Comparison of ENCODE assay signal across 7 mouse cellular contexts in the genomic region with DNA sequence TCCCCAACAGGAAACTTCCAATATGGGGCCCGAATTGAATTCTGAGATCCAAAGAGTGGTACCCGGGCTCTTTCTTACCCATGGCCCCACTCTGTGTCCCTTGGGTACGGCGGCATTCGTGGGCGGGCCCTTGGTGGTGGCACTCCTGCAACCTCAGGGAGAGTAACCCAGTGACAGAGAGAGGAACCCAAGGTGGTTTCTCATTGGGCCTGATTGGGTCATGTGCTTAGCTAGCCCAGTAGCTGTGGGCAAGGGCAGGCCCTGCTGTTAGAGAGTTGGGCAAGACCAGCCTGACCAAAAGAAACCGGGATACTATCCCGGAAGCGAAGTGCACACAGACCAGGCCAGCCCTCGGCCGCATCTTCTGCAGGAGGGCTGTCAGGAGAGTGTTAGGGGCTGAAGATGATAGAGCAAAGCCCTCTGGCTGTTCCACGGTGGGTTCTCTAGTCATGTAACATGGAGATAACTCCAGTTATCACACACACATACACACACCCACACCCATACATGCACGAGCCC. TPM values are rescaled to one million over a fixed set of nuclear protein-coding genes. Genes with fewer than 3 reads are reported as not detected.
A peak's percentile ranks its signal among the peaks of the same experiment; 100 is the strongest.
DNase-seq lines count a peak whose midpoint lies in the region; ATAC-seq and TF ChIP-seq lines count a peak whose summit lies in the region.

No protein-coding gene starts in this region.

- H3K79me2 ChIP-seq in liver, adult 2 months (ENCODE audit: control insufficient read depth, insufficient read depth, low read length) = no peaks in the 10 kb centered on the region

- ATAC-seq in hindbrain, embryonic 15.5 days (ENCODE audit: low FRiP score, low read depth) = no peak; the same call in 1 of the 2 replicates
- 0 out of 2 replicates have a peak, but pooled peaks have one; percentile 34 for ATAC-seq in midbrain, embryonic 16.5 days

- H3K9ac ChIP-seq in hindbrain, embryonic 15.5 days = no peak overlapping the region
- peak overlapping the region; percentile 48 for H3K9ac ChIP-seq in liver, adult 2 months (ENCODE audit: low read depth, low read length)
- H3K9ac ChIP-seq in midbrain, embryonic 16.5 days (ENCODE audit: low read depth, low read length) = no peak overlapping the region

- H3K4me3 ChIP-seq in bone marrow macrophage, adult 2 months (ENCODE audit: insufficient read depth, low read length) = peak overlapping the region; percentile 46
- peak overlapping the region; percentile 70 for H3K4me3 ChIP-seq in gastrocnemius, adult 2 months
- no peak overlapping the region for H3K4me3 ChIP-seq in hindbrain, embryonic 15.5 days
- peak overlapping the region; percentile 57 for H3K4me3 ChIP-seq in liver, adult 2 months (ENCODE audit: insufficient read depth, low read depth, low read length)
- H3K4me3 ChIP-seq in midbrain, embryonic 16.5 days (ENCODE audit: low read depth, low read length) = no peak overlapping the region

- peak overlapping the region; percentile 3; the same call in 1 of the 2 replicates for H3K4me2 ChIP-seq in hindbrain, embryonic 15.5 days
- no peak overlapping the region; the same call in 1 of the 2 replicates for H3K4me2 ChIP-seq in midbrain, embryonic 16.5 days (ENCODE audit: low read length)

- TF ChIP-seq CTCF in bone marrow macrophage, adult 2 months (IDR thresholded peaks at IDR 0.05; ENCODE audit: low read depth, low read length) = no peak
- no peak for TF ChIP-seq CTCF in gastrocnemius, adult 2 months (IDR thresholded peaks at IDR 0.05)
- no peak for TF ChIP-seq CTCF in liver, adult 2 months (IDR thresholded peaks at IDR 0.05; ENCODE audit: low read depth, low read length)

- peak; percentile 89 for DNase-seq in MN1 (ENCODE audit: low spot score)
- DNase-seq in gastrocnemius, adult 2 months = peak; percentile 80
- peak; percentile 96 for DNase-seq in liver, adult 2 months (ENCODE audit: extremely low read depth, low read depth, low spot score)
- DNase-seq in testis, postnatal 10 days (ENCODE audit: low spot score) = peak; percentile 62

- H3K9me3 ChIP-seq in hindbrain, embryonic 15.5 days = no peaks in the 10 kb centered on the region
- H3K9me3 ChIP-seq in midbrain, embryonic 16.5 days (replicated peaks; ENCODE audit: control insufficient read depth, low read length, poor library complexity, severe bottlenecking) = no peaks in the 10 kb centered on the region

- intact Hi-C loops in gastrocnemius, adult 2 months (cut with DNase I) = no loop called here

- WGBS in hindbrain, embryonic 15.5 days = 12% methylated on average over 13 of the region's 13 CpGs
- 5% methylated on average over 13 of the region's 13 CpGs for WGBS in liver, adult 2 months
- 14% methylated on average over 13 of the region's 13 CpGs for WGBS in midbrain, embryonic 16.5 days

- peaks cover 10% of the 10 kb centered on the region for H3K4me1 ChIP-seq in bone marrow macrophage, adult 2 months (ENCODE audit: control insufficient read depth, insufficient read depth, low read length)
- peaks cover 17% of the 10 kb centered on the region for H3K4me1 ChIP-seq in hindbrain, embryonic 15.5 days (replicated peaks)
- peaks cover 9% of the 10 kb centered on the region for H3K4me1 ChIP-seq in liver, adult 2 months (ENCODE audit: control insufficient read depth, insufficient read depth, low read length)
- peaks cover 7% of the 10 kb centered on the region for H3K4me1 ChIP-seq in midbrain, embryonic 16.5 days (ENCODE audit: control insufficient read depth, insufficient read depth, low read length)

- 0 out of 2 replicates have a peak, but pooled peaks have one; percentile 79 for TF ChIP-seq POLR2A in bone marrow macrophage, adult 2 months (IDR thresholded peaks at IDR 0.05; ENCODE audit: borderline replicate concordance, low read depth, low read length)
- TF ChIP-seq POLR2A in liver, adult 2 months (IDR thresholded peaks at IDR 0.05; ENCODE audit: extremely low read depth, insufficient read depth, low read length) = 0 out of 2 replicates have a peak, but pooled peaks have one; percentile 3

- H3K27me3 ChIP-seq in hindbrain, embryonic 15.5 days = no peaks in the 10 kb centered on the region
- no peaks in the 10 kb centered on the region for H3K27me3 ChIP-seq in liver, adult 2 months (ENCODE audit: control insufficient read depth, insufficient read depth, low read length)
- H3K27me3 ChIP-seq in midbrain, embryonic 16.5 days (ENCODE audit: control insufficient read depth, insufficient read depth, low read depth, low read length) = no peaks in the 10 kb centered on the region

- H3K27ac ChIP-seq in bone marrow macrophage, adult 2 months (ENCODE audit: insufficient read depth, low read depth, low read length) = peak overlapping the region; percentile 2; the same call in 1 of the 2 replicates
- H3K27ac ChIP-seq in gastrocnemius, adult 2 months = peak overlapping the region; percentile 68
- H3K27ac ChIP-seq in hindbrain, embryonic 15.5 days (replicated peaks) = no peak overlapping the region
- peak overlapping the region; percentile 52 for H3K27ac ChIP-seq in liver, adult 2 months (replicated peaks; ENCODE audit: insufficient read depth, low read depth, low read length)
- no peak overlapping the region for H3K27ac ChIP-seq in midbrain, embryonic 16.5 days (ENCODE audit: low read length)

- H3K36me3 ChIP-seq in hindbrain, embryonic 15.5 days = no peaks in the 10 kb centered on the region
- H3K36me3 ChIP-seq in liver, adult 2 months (ENCODE audit: control insufficient read depth, insufficient read depth, low read length) = no peaks in the 10 kb centered on the region
- no peaks in the 10 kb centered on the region for H3K36me3 ChIP-seq in midbrain, embryonic 16.5 days (ENCODE audit: control insufficient read depth, insufficient read depth, low read length)

RNA-seq across cellular contexts. Expression of gene Adnp, which starts 36.7 kb away (rescaled TPM):
- 15.9 and 16.3 TPM in 2 replicates for polyA plus RNA-seq in bone marrow macrophage, adult 2 months (2012; ENCODE audit: insufficient read depth, insufficient read length, missing spikeins)
- 10 to 100 TPM; 14.6 to 16.2 TPM for total RNA-seq in gastrocnemius, adult 2 months (2021)
- polyA plus RNA-seq in hindbrain, embryonic 15.5 days (2015; fragmentation: Nextera tagmentation; extraction: Ambion mirVana) = 14.7 and 15.3 TPM in 2 replicates
- 1.4 and 6.4 TPM in 2 replicates for total RNA-seq in liver, adult 2 months (2014; rRNA removed)
- 4.6 and 6.8 TPM in 2 replicates for polyA plus RNA-seq in liver, adult 2 months (2012; rRNA removed)
- polyA plus RNA-seq in midbrain, embryonic 16.5 days (2015; fragmentation: Nextera tagmentation; extraction: Ambion mirVana) = 2.7 and 2.8 TPM in 2 replicates

RNA-seq across cellular contexts. Expression of gene Gm20716, which starts 59.9 kb away (rescaled TPM):
- polyA plus RNA-seq in bone marrow macrophage, adult 2 months (2012; ENCODE audit: insufficient read depth, insufficient read length, missing spikeins) = 33.3 and 35.3 TPM in 2 replicates
- 10 to 100 TPM; 10.1 to 13.0 TPM for total RNA-seq in gastrocnemius, adult 2 months (2021)
- 18.2 and 22.2 TPM in 2 replicates for polyA plus RNA-seq in hindbrain, embryonic 15.5 days (2015; fragmentation: Nextera tagmentation; extraction: Ambion mirVana)
- total RNA-seq in liver, adult 2 months (2014; rRNA removed) = 25.8 and 26.4 TPM in 2 replicates
- polyA plus RNA-seq in liver, adult 2 months (2012; rRNA removed) = 2.3 and 2.4 TPM in 2 replicates
- polyA plus RNA-seq in midbrain, embryonic 16.5 days (2015; fragmentation: Nextera tagmentation; extraction: Ambion mirVana) = 18.2 and 21.7 TPM in 2 replicates

Comparison
In these comparisons a context has a peak if more than half of its experiments do, and no peak if none do; other contexts are left out.
1. H3K27ac ChIP-seq: peak in bone marrow macrophage, adult 2 months (single experiment), gastrocnemius, adult 2 months (single experiment) and liver, adult 2 months (single experiment); none in hindbrain, embryonic 15.5 days (single experiment) and midbrain, embryonic 16.5 days (single experiment).
2. H3K4me3 ChIP-seq: peak in bone marrow macrophage, adult 2 months (single experiment), gastrocnemius, adult 2 months (single experiment) and liver, adult 2 months (single experiment); none in hindbrain, embryonic 15.5 days (single experiment) and midbrain, embryonic 16.5 days (single experiment).
3. Peak in every context shown above with its lines, with median percentiles within 50 percentile points of each other: DNase-seq.